Comparison of ENCODE assay signal across 10 mouse cellular contexts in genomic region chr15:99703676-99704040, GRCm38 (mm10). TPM values are rescaled to one million over a fixed set of nuclear protein-coding genes. Genes with fewer than 3 reads are reported as not detected.
A peak's percentile ranks its signal among the peaks of the same experiment; 100 is the strongest.
DNase-seq lines count a peak whose midpoint lies in the region; ATAC-seq and TF ChIP-seq lines count a peak whose summit lies in the region.
"Had no signal": no experiment of that assay in that cellular context is flagged by ENCODE, and none has a peak within 500 bp of the region (broad histone marks: within the 10 kb centered on the region; RNA-seq: fewer than 3 reads in every experiment).

No protein-coding gene starts in this region.

- peak overlapping the region; percentile 89 for H3K4me3 ChIP-seq in layer of hippocampus, adult 2 months
- H3K4me3 ChIP-seq in forebrain, embryonic 11.5 days (ENCODE audit: low read depth, low read length), result no peak overlapping the region
- H3K4me3 ChIP-seq in intestine, embryonic 14.5 days (ENCODE audit: low read depth, low read length), result no peak overlapping the region
- peak overlapping the region; percentile 84 for H3K4me3 ChIP-seq in neural tube, embryonic 15.5 days (replicated peaks)

- peak in 1 of 2 experiments; percentile 9 for DNase-seq in layer of hippocampus, adult 2 months (ENCODE audit: low spot score in 2 of 2)
- DNase-seq in layer of hippocampus, postnatal 25 days (ENCODE audit: extremely low spot score in 1 of 2, low spot score in 1 of 2), result no peak
- DNase-seq in forebrain, embryonic 11.5 days (ENCODE audit: low spot score), result no peak
- DNase-seq in intestine, embryonic 14.5 days (ENCODE audit: low spot score), result no peak
- no peak for DNase-seq in layer of hippocampus, postnatal 14 days (ENCODE audit: low spot score in 2 of 2)
- no peak for DNase-seq in urinary bladder, adult 2 months (ENCODE audit: low spot score)
- DNase-seq: cerebellum, adult 9-10 months had no signal

- H3K27me3 ChIP-seq in forebrain, embryonic 11.5 days (ENCODE audit: control insufficient read depth, insufficient read depth, low read length), result no peaks in the 10 kb centered on the region; the same call in 1 of the 2 replicates
- H3K27me3 ChIP-seq in intestine, embryonic 14.5 days (replicated peaks; ENCODE audit: control insufficient read depth, insufficient read depth, low read length), result 0 out of 2 replicates have a peak, but pooled peaks cover 3% of the 10 kb centered on the region
- H3K27me3 ChIP-seq in neural tube, embryonic 15.5 days (replicated peaks), result no peaks in the 10 kb centered on the region

- H3K36me3 ChIP-seq in forebrain, embryonic 11.5 days (ENCODE audit: control insufficient read depth, insufficient read depth, low read length), result peaks cover 14% of the 10 kb centered on the region
- peaks cover 46% of the 10 kb centered on the region for H3K36me3 ChIP-seq in intestine, embryonic 14.5 days (ENCODE audit: control insufficient read depth, insufficient read depth, low read length)
- H3K36me3 ChIP-seq in neural tube, embryonic 15.5 days, result peaks cover 44% of the 10 kb centered on the region

- ATAC-seq in forebrain, embryonic 11.5 days (replicated peaks; ENCODE audit: low FRiP score), result no peak
- no peak for ATAC-seq in intestine, embryonic 14.5 days (replicated peaks; ENCODE audit: low FRiP score, low TSS enrichment, low read depth)
- ATAC-seq in neural tube, embryonic 15.5 days (ENCODE audit: low FRiP score), result no peak

- peak overlapping the region; percentile 39; the same call in 1 of the 2 replicates for H3K9ac ChIP-seq in forebrain, embryonic 11.5 days (ENCODE audit: low read length)
- no peak overlapping the region for H3K9ac ChIP-seq in intestine, embryonic 14.5 days (ENCODE audit: low read length)
- H3K9ac ChIP-seq in neural tube, embryonic 15.5 days (replicated peaks), result peak overlapping the region; percentile 93
- H3K9ac ChIP-seq: liver, embryonic 14.5 days had no signal

- peak overlapping the region; percentile 99 for H3K27ac ChIP-seq in layer of hippocampus, adult 2 months
- H3K27ac ChIP-seq in forebrain, embryonic 11.5 days (ENCODE audit: low read depth, low read length), result no peak overlapping the region
- H3K27ac ChIP-seq in intestine, embryonic 14.5 days (ENCODE audit: low read depth), result no peak overlapping the region
- peak overlapping the region; percentile 98 for H3K27ac ChIP-seq in neural tube, embryonic 15.5 days (replicated peaks)
- H3K27ac ChIP-seq: liver, embryonic 14.5 days had no signal

- TF ChIP-seq CTCF in layer of hippocampus, adult 2 months (conservative IDR thresholded peaks at IDR 0.05), result no peak

- H3K4me2 ChIP-seq in forebrain, embryonic 11.5 days (ENCODE audit: low read depth, low read length, severe bottlenecking), result peak overlapping the region; percentile 70; the same call in 1 of the 2 replicates
- H3K4me2 ChIP-seq in intestine, embryonic 14.5 days (ENCODE audit: low read length), result peak overlapping the region; percentile 70; the same call in 1 of the 2 replicates
- H3K4me2 ChIP-seq in neural tube, embryonic 15.5 days, result peak overlapping the region; percentile 82

- H3K4me1 ChIP-seq in forebrain, embryonic 11.5 days (replicated peaks; ENCODE audit: control insufficient read depth, insufficient read depth, low read length), result peaks cover 18% of the 10 kb centered on the region
- H3K4me1 ChIP-seq in intestine, embryonic 14.5 days (replicated peaks; ENCODE audit: control insufficient read depth, insufficient read depth, low read length), result peaks cover 16% of the 10 kb centered on the region
- peaks cover 36% of the 10 kb centered on the region for H3K4me1 ChIP-seq in neural tube, embryonic 15.5 days

- no peaks in the 10 kb centered on the region for H3K9me3 ChIP-seq in forebrain, embryonic 11.5 days (ENCODE audit: control insufficient read depth, low read length)
- H3K9me3 ChIP-seq in intestine, embryonic 14.5 days (ENCODE audit: control insufficient read depth, low read length), result no peaks in the 10 kb centered on the region
- H3K9me3 ChIP-seq in neural tube, embryonic 15.5 days (replicated peaks), result no peaks in the 10 kb centered on the region

- 71% methylated on average over 5 of the region's 5 CpGs for WGBS in forebrain, embryonic 11.5 days
- 80% methylated on average over 5 of the region's 5 CpGs for WGBS in intestine, embryonic 14.5 days
- WGBS in neural tube, embryonic 15.5 days, result 56% methylated on average over 5 of the region's 5 CpGs

RNA-seq across cellular contexts. Expression of gene Gm17349, which starts 1.6 kb away (rescaled TPM):
- total RNA-seq in layer of hippocampus, adult 2 months (2021), result 1 to 10 TPM; 3.9 to 7.1 TPM
- total RNA-seq in layer of hippocampus, postnatal 25 days (2021), result 1 to 10 TPM; 5.3 to 9.0 TPM
- polyA plus RNA-seq in forebrain, embryonic 11.5 days (2014; fragmentation: Nextera tagmentation; extraction: Ambion mirVana), result not detected in 2 replicates
- polyA plus RNA-seq in intestine, embryonic 14.5 days (2014; fragmentation: Nextera tagmentation; extraction: Ambion mirVana), result not detected in 2 replicates
- not detected in 2 replicates for polyA plus RNA-seq in neural tube, embryonic 15.5 days (2015; fragmentation: Nextera tagmentation; extraction: Ambion mirVana)
- 1 to 10 TPM; 5.3 to 5.5 TPM for total RNA-seq in layer of hippocampus, postnatal 14 days (2021)
- polyA plus RNA-seq in urinary bladder, adult 2 months (2012; rRNA removed), result 0.52 TPM in 1 of 2 replicates, not detected in the other
- total RNA-seq: hematopoietic stem cell, adult 5-6 weeks had no signal
- polyA plus RNA-seq: liver, embryonic 14.5 days had no signal

RNA-seq across cellular contexts. Expression of gene Smarcd1, which starts 1.7 kb away (rescaled TPM):
- total RNA-seq in layer of hippocampus, adult 2 months (2021), result 100 to 1,000 TPM; 118 to 123 TPM
- total RNA-seq in layer of hippocampus, postnatal 25 days (2021), result 100 to 1,000 TPM; 101 to 117 TPM
- polyA plus RNA-seq in forebrain, embryonic 11.5 days (2014; fragmentation: Nextera tagmentation; extraction: Ambion mirVana), result 134 and 142 TPM in 2 replicates
- polyA plus RNA-seq in intestine, embryonic 14.5 days (2014; fragmentation: Nextera tagmentation; extraction: Ambion mirVana), result 39.0 and 42.3 TPM in 2 replicates
- polyA plus RNA-seq in neural tube, embryonic 15.5 days (2015; fragmentation: Nextera tagmentation; extraction: Ambion mirVana), result 80.2 and 91.5 TPM in 2 replicates
- total RNA-seq in layer of hippocampus, postnatal 14 days (2021), result 100 to 1,000 TPM in 1 of 2 experiments, 10 to 100 TPM in 1; 96.1 to 106 TPM
- 20.4 and 20.5 TPM in 2 replicates for polyA plus RNA-seq in urinary bladder, adult 2 months (2012; rRNA removed)

RNA-seq across cellular contexts. Expression of gene Gpd1, which starts 13.7 kb away (rescaled TPM):
- total RNA-seq in layer of hippocampus, adult 2 months (2021), result 100 to 1,000 TPM; 142 to 148 TPM
- 100 to 1,000 TPM; 128 to 145 TPM for total RNA-seq in layer of hippocampus, postnatal 25 days (2021)
- 0.35 and 0.53 TPM in 2 replicates for polyA plus RNA-seq in forebrain, embryonic 11.5 days (2014; fragmentation: Nextera tagmentation; extraction: Ambion mirVana)
- 0.17 and 0.35 TPM in 2 replicates for polyA plus RNA-seq in intestine, embryonic 14.5 days (2014; fragmentation: Nextera tagmentation; extraction: Ambion mirVana)
- 4.5 and 5.2 TPM in 2 replicates for polyA plus RNA-seq in neural tube, embryonic 15.5 days (2015; fragmentation: Nextera tagmentation; extraction: Ambion mirVana)
- total RNA-seq in layer of hippocampus, postnatal 14 days (2021), result 10 to 100 TPM; 76.3 to 83.1 TPM
- polyA plus RNA-seq in urinary bladder, adult 2 months (2012; rRNA removed), result 11.7 and 14.9 TPM in 2 replicates

RNA-seq across cellular contexts. Expression of gene Cox14, which starts 21.8 kb away (rescaled TPM):
- total RNA-seq in layer of hippocampus, adult 2 months (2021), result 100 to 1,000 TPM; 113 to 125 TPM
- 100 to 1,000 TPM; 124 to 135 TPM for total RNA-seq in layer of hippocampus, postnatal 25 days (2021)
- 140 and 154 TPM in 2 replicates for polyA plus RNA-seq in forebrain, embryonic 11.5 days (2014; fragmentation: Nextera tagmentation; extraction: Ambion mirVana)
- 190 and 206 TPM in 2 replicates for polyA plus RNA-seq in intestine, embryonic 14.5 days (2014; fragmentation: Nextera tagmentation; extraction: Ambion mirVana)
- 178 and 182 TPM in 2 replicates for polyA plus RNA-seq in neural tube, embryonic 15.5 days (2015; fragmentation: Nextera tagmentation; extraction: Ambion mirVana)
- total RNA-seq in layer of hippocampus, postnatal 14 days (2021), result 100 to 1,000 TPM; 124 to 129 TPM
- 119 and 162 TPM in 2 replicates for polyA plus RNA-seq in urinary bladder, adult 2 months (2012; rRNA removed)

RNA-seq across cellular contexts. Expression of gene Asic1, which starts 33.5 kb away (rescaled TPM):
- total RNA-seq in layer of hippocampus, adult 2 months (2021), result 10 to 100 TPM; 33.9 to 37.3 TPM
- total RNA-seq in layer of hippocampus, postnatal 25 days (2021), result 10 to 100 TPM; 29.6 to 32.0 TPM
- polyA plus RNA-seq in forebrain, embryonic 11.5 days (2014; fragmentation: Nextera tagmentation; extraction: Ambion mirVana), result 3.9 and 5.3 TPM in 2 replicates
- 1.3 and 1.7 TPM in 2 replicates for polyA plus RNA-seq in intestine, embryonic 14.5 days (2014; fragmentation: Nextera tagmentation; extraction: Ambion mirVana)
- 59.3 and 68.9 TPM in 2 replicates for polyA plus RNA-seq in neural tube, embryonic 15.5 days (2015; fragmentation: Nextera tagmentation; extraction: Ambion mirVana)
- total RNA-seq in layer of hippocampus, postnatal 14 days (2021), result 10 to 100 TPM; 37.3 to 41.3 TPM
- 0.19 and 0.22 TPM in 2 replicates for polyA plus RNA-seq in urinary bladder, adult 2 months (2012; rRNA removed)
- total RNA-seq: hematopoietic stem cell, adult 5-6 weeks had no signal

Comparison
In these comparisons a context has a peak if more than half of its experiments do, and no peak if none do; other contexts are left out.
1. H3K27ac ChIP-seq: peak in layer of hippocampus, adult 2 months (single experiment) and neural tube, embryonic 15.5 days (single experiment); none in forebrain, embryonic 11.5 days (single experiment) and intestine, embryonic 14.5 days (single experiment).
2. H3K4me3 ChIP-seq: peak in layer of hippocampus, adult 2 months (single experiment) and neural tube, embryonic 15.5 days (single experiment); none in forebrain, embryonic 11.5 days (single experiment) and intestine, embryonic 14.5 days (single experiment).
3. Peak in every context shown above with its lines, with median percentiles within 50 percentile points of each other: H3K4me2 ChIP-seq.